Mouse (Mus musculus) kidney, embryonic 14.5 days (tissue): ENCODE data around the gene Itgb4. TPM values are rescaled to one million over a fixed set of nuclear protein-coding genes. Genes with fewer than 3 reads are reported as not detected.

Source experiments
- ATAC-seq: fragments of 200-750 bp; cut with Nextera tagmentation; 2 replicates; pipeline ENCODE4 v1.8.0; 2017; ENCODE audit warnings: moderate number of reproducible peaks, mild to moderate bottlenecking, moderate TSS enrichment, moderate library complexity; ENCODE audit not compliant: low FRiP score, low TSS enrichment
- H3K27ac ChIP-seq: fragments of 300-500 bp; sonication (generic); 2 replicates; pipeline ENCODE4 v1.5.1; 2014; ENCODE audit warnings: low read depth, mild to moderate bottlenecking, low read length, moderate library complexity, mixed read lengths
- H3K27me3 ChIP-seq: fragments of 300-500 bp; sonication (generic); 2 replicates; pipeline ENCODE4 v1.6.1; 2014; ENCODE audit warnings: mild to moderate bottlenecking, low read length; ENCODE audit not compliant: control insufficient read depth, insufficient read depth
- H3K36me3 ChIP-seq: fragments of 300-500 bp; sonication (generic); 2 replicates; pipeline ENCODE4 v1.6.1; 2014; ENCODE audit warnings: low read length, mixed read lengths; ENCODE audit not compliant: control insufficient read depth, insufficient read depth
- H3K4me1 ChIP-seq: fragments of 300-500 bp; sonication (generic); 2 replicates; pipeline ENCODE4 v1.6.1; 2014; ENCODE audit warnings: low read length, mixed read lengths; ENCODE audit not compliant: control insufficient read depth, insufficient read depth
- H3K4me2 ChIP-seq: fragments of 300-500 bp; sonication (generic); replicated peaks from 2 replicates; pipeline ENCODE4 v1.6.1; 2014; ENCODE audit warnings: low read depth, mild to moderate bottlenecking, low read length
- H3K4me3 ChIP-seq: fragments of 300-500 bp; sonication (generic); 2 replicates; pipeline ENCODE4 v1.5.1; 2014; ENCODE audit warnings: mild to moderate bottlenecking, low read length
- H3K9ac ChIP-seq: fragments of 300-500 bp; sonication (generic); 2 replicates; pipeline ENCODE4 v1.6.1; 2014; ENCODE audit warnings: low read depth, mild to moderate bottlenecking, low read length, moderate library complexity
- H3K9me3 ChIP-seq: fragments of 300-500 bp; sonication (generic); 2 replicates; pipeline ENCODE4 v1.6.1; 2016; ENCODE audit warnings: low read length; ENCODE audit not compliant: control insufficient read depth
- WGBS: fragments of 180-500 bp; shearing (Covaris S2); extraction: QIAGEN DNeasy Blood & Tissue Kit; methylation state at CpG from one replicate; pipeline ENCODE4 v1.1.7; 2014; 5-methylcytosine and 5-hydroxymethylcytosine counted together
- polyA plus RNA-seq: library from polyadenylated mRNA; unstranded; fragments of >200 nt; fragmentation: Nextera tagmentation; extraction: Ambion mirVana; gene quantifications from 2 replicates; pipeline ENCODE4 v1.2.1, GENCODE M21; 2014

Gene Itgb4
- polyA plus RNA-seq, 1 experiment from 2014 or later = 2.1 TPM

DNA sequence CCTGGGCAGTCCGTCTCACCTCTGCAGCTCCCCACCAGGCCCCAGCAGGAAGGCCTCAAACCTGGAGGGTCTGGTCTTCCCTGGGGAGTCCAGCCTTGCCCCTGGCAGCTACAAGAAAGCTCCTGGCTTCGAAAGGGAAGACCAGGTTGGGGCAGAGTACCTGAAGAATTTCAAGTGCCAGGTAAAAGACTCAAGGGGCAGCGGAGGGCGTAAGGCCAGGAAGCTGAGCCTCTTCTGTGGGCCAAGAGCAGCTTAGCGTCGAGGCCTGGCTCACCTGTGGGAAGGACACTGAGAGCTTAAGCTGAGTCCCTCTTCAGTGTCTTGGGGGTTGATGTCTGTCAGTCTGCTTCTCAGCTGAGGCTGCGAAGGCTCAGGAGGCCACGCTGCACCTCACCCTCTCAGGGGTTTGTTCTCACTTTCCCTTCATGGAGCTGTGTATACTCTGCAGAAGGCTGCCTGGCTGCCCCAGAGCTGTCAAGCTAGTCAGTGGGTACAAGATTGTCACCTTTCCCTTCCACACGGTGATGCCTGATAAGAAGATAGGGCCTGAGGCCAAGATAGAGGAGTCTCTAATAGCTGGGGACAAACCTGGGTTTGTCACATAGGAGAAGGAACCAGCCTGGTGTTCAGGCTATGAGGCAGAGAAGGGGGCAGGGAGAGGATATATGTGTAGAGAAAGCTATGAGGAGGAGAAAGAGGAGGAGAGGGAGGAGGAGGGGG is 79.2 kb downstream of the Itgb4 start:
- H3K27ac ChIP-seq = no peak overlapping the region
- H3K27me3 ChIP-seq = no peaks in the 10 kb centered on the region
- no peak overlapping the region for H3K4me2 ChIP-seq
- no peaks in the 10 kb centered on the region for H3K9me3 ChIP-seq
- no peak overlapping the region for H3K9ac ChIP-seq
- H3K4me3 ChIP-seq = no peak overlapping the region
- peaks cover 97% of the 10 kb centered on the region for H3K36me3 ChIP-seq
- H3K4me1 ChIP-seq = no peaks in the 10 kb centered on the region
- 95% methylated on average over 9 of the region's 9 CpGs for WGBS
- ATAC-seq = no peak

DNA sequence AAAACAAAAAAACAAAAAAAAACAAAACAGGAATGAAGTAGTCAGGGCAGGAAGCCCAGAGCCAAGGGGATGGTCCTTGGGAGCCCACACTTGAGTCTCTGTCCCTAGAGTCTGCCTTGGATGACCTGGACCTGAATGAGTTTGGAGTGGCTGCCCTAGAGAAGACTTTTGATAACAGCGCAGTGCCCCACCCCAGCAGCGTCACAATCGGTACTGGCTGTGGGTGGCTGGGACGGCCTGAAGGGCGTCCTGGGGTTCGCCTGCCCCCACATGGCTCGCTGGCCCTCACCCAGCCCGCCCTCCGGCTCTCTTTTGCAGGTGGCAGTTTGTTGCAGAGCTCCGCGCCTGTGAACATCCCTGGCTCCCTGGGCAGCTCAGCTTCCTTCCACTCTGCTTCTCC is 81.4 kb downstream of the Itgb4 start:
- no peak overlapping the region for H3K4me2 ChIP-seq
- H3K9ac ChIP-seq = no peak overlapping the region
- no peaks in the 10 kb centered on the region for H3K4me1 ChIP-seq
- H3K36me3 ChIP-seq = peaks cover 96% of the 10 kb centered on the region
- H3K9me3 ChIP-seq = no peaks in the 10 kb centered on the region
- ATAC-seq = no peak
- H3K4me3 ChIP-seq = no peak overlapping the region
- H3K27ac ChIP-seq = no peak overlapping the region
- 94% methylated on average over 11 of the region's 11 CpGs for WGBS
- no peaks in the 10 kb centered on the region for H3K27me3 ChIP-seq

DNA sequence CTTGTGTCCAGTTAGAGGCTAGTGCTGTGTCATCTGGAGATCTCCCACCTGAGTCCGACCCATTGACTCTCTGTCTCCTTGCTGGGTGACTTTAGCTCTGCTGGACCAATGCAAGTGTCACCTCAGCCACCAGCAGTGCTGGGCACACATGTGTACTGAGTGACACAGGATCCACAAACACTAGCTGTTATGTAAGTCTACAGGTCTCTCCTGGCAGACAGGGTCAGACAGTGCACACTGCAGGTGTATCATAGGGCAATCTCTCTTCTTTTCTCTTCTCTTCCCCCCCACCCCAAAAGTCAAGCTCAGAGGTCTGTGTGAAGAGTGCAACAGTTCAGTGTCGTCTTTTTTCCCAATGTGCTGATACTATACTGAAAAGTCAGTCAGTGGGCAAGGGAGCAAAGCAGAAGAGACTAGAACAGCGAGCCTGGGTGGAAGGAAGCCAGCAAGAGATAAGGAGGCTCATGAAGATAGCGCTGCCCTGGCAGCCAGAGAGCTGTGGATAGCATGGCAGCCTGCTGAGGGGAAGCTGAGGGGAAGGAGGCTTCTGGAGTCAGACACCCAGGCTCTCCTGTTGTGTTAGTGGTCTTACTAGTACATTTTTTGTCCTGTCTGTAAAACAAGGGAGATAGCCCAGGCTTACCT is 82.8 kb downstream of the Itgb4 start:
- H3K36me3 ChIP-seq = peaks cover 97% of the 10 kb centered on the region
- no peak overlapping the region for H3K4me3 ChIP-seq
- no peaks in the 10 kb centered on the region for H3K4me1 ChIP-seq
- H3K27ac ChIP-seq = no peak overlapping the region
- WGBS = 88% methylated on average over 4 of the region's 4 CpGs
- H3K27me3 ChIP-seq = no peaks in the 10 kb centered on the region
- H3K4me2 ChIP-seq = no peak overlapping the region
- H3K9me3 ChIP-seq = no peaks in the 10 kb centered on the region
- no peak overlapping the region for H3K9ac ChIP-seq
- ATAC-seq = no peak

Other genes starting within 250 kb of the Itgb4 start
- gene Tmem94, start 209.3 kb upstream of the Itgb4 start, polyA plus RNA-seq = 12.4 and 19.9 TPM in 2 replicates
- 14.2 and 17.5 TPM in 2 replicates for gene Caskin2, start 161.1 kb upstream of the Itgb4 start, polyA plus RNA-seq
- 26.2 and 34.9 TPM in 2 replicates for gene Tsen54, start 160.0 kb upstream of the Itgb4 start, polyA plus RNA-seq
- 24.3 and 28.7 TPM in 2 replicates for gene Llgl2, start 150.7 kb upstream of the Itgb4 start, polyA plus RNA-seq
- gene Myo15b, start 116.3 kb upstream of the Itgb4 start, polyA plus RNA-seq = 2.8 and 5.5 TPM in 2 replicates
- gene Smim5, start 74.7 kb upstream of the Itgb4 start, polyA plus RNA-seq = 2.3 and 2.9 TPM in 2 replicates
- 9.4 and 9.6 TPM in 2 replicates for gene Smim6, start 62.7 kb upstream of the Itgb4 start, polyA plus RNA-seq
- gene Sap30bp, start 41.4 kb upstream of the Itgb4 start, polyA plus RNA-seq = 41.4 and 48.1 TPM in 2 replicates
- 13.0 and 19.1 TPM in 2 replicates for gene Recql5, start 41.2 kb upstream of the Itgb4 start, polyA plus RNA-seq
- gene Galk1, start 38.0 kb downstream of the Itgb4 start, polyA plus RNA-seq = 155 and 166 TPM in 2 replicates
- gene H3f3b, start 53.3 kb downstream of the Itgb4 start, polyA plus RNA-seq = 1,830 and 1,881 TPM in 2 replicates
- 24.4 and 37.2 TPM in 2 replicates for gene Unk, start 55.6 kb downstream of the Itgb4 start, polyA plus RNA-seq
- gene Unc13d, start 103.3 kb downstream of the Itgb4 start, polyA plus RNA-seq = 1.3 and 1.5 TPM in 2 replicates
- gene Wbp2, start 112.3 kb downstream of the Itgb4 start, polyA plus RNA-seq = 55.2 and 80.2 TPM in 2 replicates
- gene Trim47, start 152.5 kb downstream of the Itgb4 start, polyA plus RNA-seq = 12.2 and 12.8 TPM in 2 replicates
- gene Trim65, start 156.4 kb downstream of the Itgb4 start, polyA plus RNA-seq = 3.2 and 4.1 TPM in 2 replicates
- gene Mrpl38, start 164.2 kb downstream of the Itgb4 start, polyA plus RNA-seq = 111 and 114 TPM in 2 replicates
- 19.6 and 36.8 TPM in 2 replicates for gene Fbf1, start 193.5 kb downstream of the Itgb4 start, polyA plus RNA-seq
- 74.1 and 76.3 TPM in 2 replicates for gene Ten1, start 224.1 kb downstream of the Itgb4 start, polyA plus RNA-seq
- 16.3 and 27.4 TPM in 2 replicates for gene Acox1, start 224.3 kb downstream of the Itgb4 start, polyA plus RNA-seq